Mouse (Mus musculus): Measurements from ENCODE around the gene Cbx1.

Cbx1 gene

GRCm38 (mm10) chr11:96788871-96789795 lies at the start of gene Cbx1:
Gene Cbx1, plus strand, starts transcription at chr11:96789127.
- peak; percentile 91 for DNase-seq

GRCm38 (mm10) chr11:96740796-96741195 lies 48.1 kb upstream of the Cbx1 start:
- no peak for DNase-seq

GRCm38 (mm10) chr11:96741995-96742394 lies 46.9 kb upstream of the Cbx1 start:
- DNase-seq = peak; percentile 56

GRCm38 (mm10) chr11:96743000-96743399 lies 45.9 kb upstream of the Cbx1 start:
- peak; percentile 41 for DNase-seq

GRCm38 (mm10) chr11:96743891-96744290 lies 45.0 kb upstream of the Cbx1 start:
- DNase-seq = no peak

- DNase-seq = no peak
Measured at GRCm38 (mm10) chr11:96746648-96747047, 42.3 kb upstream of the Cbx1 start.

GRCm38 (mm10) chr11:96747555-96747954 lies 41.4 kb upstream of the Cbx1 start:
- no peak for DNase-seq

GRCm38 (mm10) chr11:96755298-96755697 lies 33.6 kb upstream of the Cbx1 start:
- DNase-seq = no peak

- no peak for DNase-seq
Measured at GRCm38 (mm10) chr11:96757421-96757820, 31.5 kb upstream of the Cbx1 start.

GRCm38 (mm10) chr11:96758402-96758801 lies 30.5 kb upstream of the Cbx1 start:
- DNase-seq = no peak

GRCm38 (mm10) chr11:96760042-96760441 lies 28.9 kb upstream of the Cbx1 start:
- DNase-seq = peak; percentile 45

GRCm38 (mm10) chr11:96761984-96762383 lies 26.9 kb upstream of the Cbx1 start:
- DNase-seq = no peak

GRCm38 (mm10) chr11:96762742-96763470 lies 26.0 kb upstream of the Cbx1 start:
- DNase-seq = peak; percentile 38

- no peak for DNase-seq
Measured at GRCm38 (mm10) chr11:96764511-96765350, 24.2 kb upstream of the Cbx1 start.

GRCm38 (mm10) chr11:96765645-96766044 lies 23.3 kb upstream of the Cbx1 start:
- no peak for DNase-seq

GRCm38 (mm10) chr11:96766555-96766954 lies 22.4 kb upstream of the Cbx1 start:
- DNase-seq = no peak

GRCm38 (mm10) chr11:96767096-96767495 lies 21.8 kb upstream of the Cbx1 start:
- peak; percentile 55 for DNase-seq

- DNase-seq = no peak
Measured at GRCm38 (mm10) chr11:96768240-96768639, 20.7 kb upstream of the Cbx1 start.

- DNase-seq = no peak
Measured at GRCm38 (mm10) chr11:96771274-96771975, 17.5 kb upstream of the Cbx1 start.

- no peak for DNase-seq
Measured at GRCm38 (mm10) chr11:96772413-96772812, 16.5 kb upstream of the Cbx1 start.

- DNase-seq = no peak
Measured at GRCm38 (mm10) chr11:96774536-96774935, 14.4 kb upstream of the Cbx1 start.

- no peak for DNase-seq
Measured at GRCm38 (mm10) chr11:96775063-96775462, 13.9 kb upstream of the Cbx1 start.

All from layer of hippocampus, adult 9-11 months (tissue).